Mouse (Mus musculus): Measurements from ENCODE around the gene Cd27. TPM values are rescaled to one million over a fixed set of nuclear protein-coding genes. Genes with fewer than 3 reads are reported as not detected.
A peak's percentile ranks its signal among the peaks of the same experiment; 100 is the strongest.

Cd27 gene
- polyA plus RNA-seq, 1 experiment from 2014 or later, result 1.1 TPM

- 58% methylated on average over 2 of the region's 2 CpGs for WGBS
- H3K27me3 ChIP-seq (ENCODE audit: control insufficient read depth, insufficient read depth, low read depth, low read length), result peaks cover 5% of the 10 kb centered on the region; the same call in 1 of the 2 replicates
These were observed 24.2 kb downstream of the Cd27 start for GRCm38 (mm10) chr6:125212621-125213020.

DNA sequence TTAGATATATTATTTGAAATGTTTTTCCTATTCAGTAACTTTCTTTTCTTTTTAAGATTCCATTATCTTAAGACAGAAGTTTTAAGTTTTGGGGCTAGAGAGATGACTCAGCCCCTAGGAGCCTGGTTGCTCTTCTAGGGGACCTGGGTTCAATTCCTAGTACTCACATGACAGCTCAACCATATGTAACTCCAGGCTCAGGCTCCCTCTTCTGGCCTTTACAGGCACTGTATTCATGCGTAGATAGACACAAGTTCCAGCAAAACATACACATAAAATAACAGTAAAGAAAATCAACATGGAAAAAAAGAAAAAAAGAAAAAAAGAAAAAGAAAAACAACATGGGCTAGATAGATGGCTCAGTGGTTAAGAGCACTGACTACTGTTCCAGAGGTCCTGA is 26.4 kb downstream of the Cd27 start:
- Histone ChIP-seq H3K9me3 (replicated peaks; ENCODE audit: control insufficient read depth, low read length, poor library complexity, severe bottlenecking) (no peaks in the 10 kb centered on the region), H3K9ac (ENCODE audit: low read depth, low read length) (no peak overlapping the region), H3K27ac (ENCODE audit: low read length) (no peak overlapping the region), H3K4me2 (ENCODE audit: low read length) (no peak overlapping the region), H3K36me3 (ENCODE audit: control insufficient read depth, insufficient read depth, low read length) (no peaks in the 10 kb centered on the region), H3K4me3 (ENCODE audit: low read depth, low read length) (no peak overlapping the region), H3K4me1 (ENCODE audit: control insufficient read depth, insufficient read depth, low read length) (no peaks in the 10 kb centered on the region), H3K27me3 (ENCODE audit: control insufficient read depth, insufficient read depth, low read depth, low read length) (peaks cover 5% of the 10 kb centered on the region; the same call in 1 of the 2 replicates)
- 93% methylated on average over 1 of the region's 1 CpGs for WGBS
- no peak for ATAC-seq

More at GRCm38 (mm10) chr6:125212621-125213020, 24.2 kb downstream of the Cd27 start:
- H3K9me3 ChIP-seq (replicated peaks; ENCODE audit: control insufficient read depth, low read length, poor library complexity, severe bottlenecking), result no peaks in the 10 kb centered on the region
- peaks cover 7% of the 10 kb centered on the region for H3K4me1 ChIP-seq (ENCODE audit: control insufficient read depth, insufficient read depth, low read length)
- no peaks in the 10 kb centered on the region for H3K36me3 ChIP-seq (ENCODE audit: control insufficient read depth, insufficient read depth, low read length)
- ATAC-seq, result no peak
- H3K4me3 ChIP-seq (ENCODE audit: low read depth, low read length), result no peak overlapping the region
- H3K9ac ChIP-seq (ENCODE audit: low read depth, low read length), result no peak overlapping the region
- H3K4me2 ChIP-seq (ENCODE audit: low read length), result no peak overlapping the region
- H3K27ac ChIP-seq (ENCODE audit: low read length), result no peak overlapping the region

DNA sequence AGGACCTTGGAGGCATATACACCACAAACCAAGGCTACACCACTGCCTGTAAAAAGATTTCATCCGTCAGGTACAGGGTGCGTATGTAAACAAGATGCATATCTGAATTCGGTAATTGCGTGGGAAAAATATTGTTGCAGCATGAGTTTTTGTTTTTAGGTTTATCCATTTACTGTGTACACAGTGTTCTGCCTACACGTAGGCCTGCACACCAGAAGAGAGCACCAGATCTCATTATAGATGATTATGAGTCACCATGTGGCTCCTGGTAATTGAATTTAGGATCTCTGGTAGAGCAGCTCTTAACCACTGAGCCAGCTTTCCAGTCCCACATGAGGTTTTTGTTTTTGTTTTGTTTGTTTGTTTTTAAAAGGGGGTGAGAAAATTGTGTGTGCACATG is 39.6 kb downstream of the Cd27 start:
- no peak for ATAC-seq
- no peak overlapping the region for H3K27ac ChIP-seq (ENCODE audit: low read length)
- H3K4me2 ChIP-seq (ENCODE audit: low read length), result no peak overlapping the region
- peaks cover 4% of the 10 kb centered on the region; the same call in 1 of the 2 replicates for H3K36me3 ChIP-seq (ENCODE audit: control insufficient read depth, insufficient read depth, low read length)
- no peaks in the 10 kb centered on the region for H3K27me3 ChIP-seq (ENCODE audit: control insufficient read depth, insufficient read depth, low read depth, low read length)
- WGBS, result 82% methylated on average over 5 of the region's 5 CpGs
- H3K9me3 ChIP-seq (replicated peaks; ENCODE audit: control insufficient read depth, low read length, poor library complexity, severe bottlenecking), result no peaks in the 10 kb centered on the region
- no peak overlapping the region for H3K9ac ChIP-seq (ENCODE audit: low read depth, low read length)
- peaks cover 9% of the 10 kb centered on the region for H3K4me1 ChIP-seq (ENCODE audit: control insufficient read depth, insufficient read depth, low read length)
- H3K4me3 ChIP-seq (ENCODE audit: low read depth, low read length), result no peak overlapping the region

DNA sequence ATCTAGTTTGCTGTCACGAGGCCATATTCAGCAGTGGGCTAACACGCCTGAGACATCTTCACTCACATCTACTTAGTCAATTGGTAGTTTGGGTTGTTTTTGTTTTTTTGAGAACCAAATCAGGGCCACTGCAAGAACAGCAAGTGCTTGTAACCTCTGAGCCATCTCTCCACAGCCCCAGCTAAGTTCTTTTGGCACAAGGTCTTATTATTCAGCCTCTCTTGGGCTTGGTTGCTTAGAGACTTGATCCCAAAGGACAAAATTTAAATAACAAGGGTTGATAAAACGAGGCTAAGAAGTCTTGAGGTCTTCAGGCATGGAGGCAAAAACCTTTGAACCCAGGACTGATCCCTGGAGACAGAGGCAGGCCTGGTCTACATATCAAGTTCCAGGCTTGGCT is 40.5 kb downstream of the Cd27 start:
- H3K4me3 ChIP-seq (ENCODE audit: low read depth, low read length), result no peak overlapping the region
- H3K4me2 ChIP-seq (ENCODE audit: low read length), result no peak overlapping the region
- 25% methylated on average over 3 of the region's 3 CpGs for whole genome bisulfite sequencing

GRCm38 (mm10) chr6:125195541-125196075 is 41.2 kb downstream of the Cd27 start:
- H3K4me2 ChIP-seq (ENCODE audit: low read length), result no peak overlapping the region
- no peak overlapping the region for H3K9ac ChIP-seq (ENCODE audit: low read depth, low read length)
- H3K36me3 ChIP-seq (ENCODE audit: control insufficient read depth, insufficient read depth, low read length), result peaks cover 4% of the 10 kb centered on the region; the same call in 1 of the 2 replicates
- H3K27me3 ChIP-seq (ENCODE audit: control insufficient read depth, insufficient read depth, low read depth, low read length), result no peaks in the 10 kb centered on the region
- WGBS, result 17% methylated on average over 1 of the region's 1 CpGs
- no peak overlapping the region for H3K27ac ChIP-seq (ENCODE audit: low read length)
- peaks cover 11% of the 10 kb centered on the region for H3K4me1 ChIP-seq (ENCODE audit: control insufficient read depth, insufficient read depth, low read length)
- H3K9me3 ChIP-seq (replicated peaks; ENCODE audit: control insufficient read depth, low read length, poor library complexity, severe bottlenecking), result no peaks in the 10 kb centered on the region
- no peak for ATAC-seq
- H3K4me3 ChIP-seq (ENCODE audit: low read depth, low read length), result no peak overlapping the region

More for the DNA sequence above, 40.5 kb downstream of the Cd27 start:
- no peak for ATAC-seq
- H3K27me3 ChIP-seq (ENCODE audit: control insufficient read depth, insufficient read depth, low read depth, low read length), result no peaks in the 10 kb centered on the region
- peaks cover 4% of the 10 kb centered on the region; the same call in 1 of the 2 replicates for H3K36me3 ChIP-seq (ENCODE audit: control insufficient read depth, insufficient read depth, low read length)
- peaks cover 9% of the 10 kb centered on the region for H3K4me1 ChIP-seq (ENCODE audit: control insufficient read depth, insufficient read depth, low read length)
- H3K9ac ChIP-seq (ENCODE audit: low read depth, low read length), result no peak overlapping the region
- no peaks in the 10 kb centered on the region for H3K9me3 ChIP-seq (replicated peaks; ENCODE audit: control insufficient read depth, low read length, poor library complexity, severe bottlenecking)
- H3K27ac ChIP-seq (ENCODE audit: low read length), result no peak overlapping the region

DNA sequence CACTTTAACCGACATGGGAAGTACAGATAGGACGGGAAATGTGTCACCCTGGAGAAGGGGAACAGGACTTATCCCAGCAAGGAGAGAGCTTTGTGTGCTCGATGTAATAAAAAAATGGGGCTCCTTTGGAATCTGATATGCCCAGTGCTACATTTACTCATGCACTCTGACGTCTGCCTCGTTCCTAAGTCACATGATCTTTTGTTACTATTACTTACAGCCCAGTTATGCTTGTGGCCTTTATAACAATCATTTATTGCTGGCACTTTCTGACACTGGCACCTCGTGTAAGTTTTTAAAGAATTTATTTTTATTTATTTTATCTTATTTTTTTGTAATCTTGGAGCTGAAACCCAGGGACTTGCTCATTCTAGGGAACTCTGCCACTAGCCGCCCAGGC is 43.4 kb downstream of the Cd27 start:
- Histone ChIP-seq H3K36me3 (ENCODE audit: control insufficient read depth, insufficient read depth, low read length) (peaks cover 8% of the 10 kb centered on the region; the same call in 1 of the 2 replicates), H3K9ac (ENCODE audit: low read depth, low read length) (no peak overlapping the region), H3K4me3 (ENCODE audit: low read depth, low read length) (no peak overlapping the region), H3K27ac (ENCODE audit: low read length) (no peak overlapping the region), H3K4me1 (ENCODE audit: control insufficient read depth, insufficient read depth, low read length) (peaks cover 14% of the 10 kb centered on the region), H3K27me3 (ENCODE audit: control insufficient read depth, insufficient read depth, low read depth, low read length) (no peaks in the 10 kb centered on the region), H3K4me2 (ENCODE audit: low read length) (no peak overlapping the region), H3K9me3 (replicated peaks; ENCODE audit: control insufficient read depth, low read length, poor library complexity, severe bottlenecking) (no peaks in the 10 kb centered on the region)
- WGBS, result 82% methylated on average over 7 of the region's 7 CpGs
- ATAC-seq, result no peak

DNA sequence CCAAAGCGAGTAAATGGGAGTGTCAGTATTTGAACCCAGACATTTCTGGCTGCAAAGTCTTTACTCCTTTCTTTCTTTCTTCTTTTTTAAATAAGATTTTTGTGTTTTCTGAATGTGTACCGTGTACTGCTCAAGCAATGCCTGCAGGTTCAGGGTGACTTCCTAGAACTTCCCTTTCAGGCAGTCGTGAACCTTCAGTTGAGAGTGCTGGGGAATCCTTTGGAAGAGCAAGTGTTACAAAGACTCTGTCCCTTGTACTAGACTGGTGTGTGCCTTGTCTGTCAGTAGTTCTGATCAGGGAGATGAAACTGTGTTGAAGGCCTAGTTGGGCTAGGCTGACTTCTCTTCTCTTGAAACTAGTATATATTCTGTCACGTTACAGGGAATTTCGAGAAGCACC is 44.0 kb downstream of the Cd27 start:
- Histone ChIP-seq H3K9me3 (replicated peaks; ENCODE audit: control insufficient read depth, low read length, poor library complexity, severe bottlenecking) (no peaks in the 10 kb centered on the region), H3K4me1 (ENCODE audit: control insufficient read depth, insufficient read depth, low read length) (peaks cover 14% of the 10 kb centered on the region), H3K4me2 (ENCODE audit: low read length) (peak overlapping the region; percentile 93), H3K27me3 (ENCODE audit: control insufficient read depth, insufficient read depth, low read depth, low read length) (no peaks in the 10 kb centered on the region), H3K4me3 (ENCODE audit: low read depth, low read length) (peak overlapping the region; percentile 77), H3K36me3 (ENCODE audit: control insufficient read depth, insufficient read depth, low read length) (peaks cover 6% of the 10 kb centered on the region; the same call in 1 of the 2 replicates), H3K27ac (ENCODE audit: low read length) (peak overlapping the region; percentile 100), H3K9ac (ENCODE audit: low read depth, low read length) (peak overlapping the region; percentile 82)
- no peak for ATAC-seq
- 44% methylated on average over 5 of the region's 5 CpGs for WGBS

- WGBS, result under 1% methylated on average over 34 of the region's 34 CpGs
- H3K4me1 ChIP-seq (ENCODE audit: control insufficient read depth, insufficient read depth, low read length), result peaks cover 14% of the 10 kb centered on the region
- peaks cover 6% of the 10 kb centered on the region; the same call in 1 of the 2 replicates for H3K36me3 ChIP-seq (ENCODE audit: control insufficient read depth, insufficient read depth, low read length)
- no peaks in the 10 kb centered on the region for H3K9me3 ChIP-seq (replicated peaks; ENCODE audit: control insufficient read depth, low read length, poor library complexity, severe bottlenecking)
- H3K9ac ChIP-seq (ENCODE audit: low read depth, low read length), result peak overlapping the region; percentile 82
- H3K27me3 ChIP-seq (ENCODE audit: control insufficient read depth, insufficient read depth, low read depth, low read length), result no peaks in the 10 kb centered on the region
- peak; percentile 96 for ATAC-seq
- peak overlapping the region; percentile 93 for H3K4me2 ChIP-seq (ENCODE audit: low read length)
- H3K27ac ChIP-seq (ENCODE audit: low read length), result peak overlapping the region; percentile 100
- H3K4me3 ChIP-seq (ENCODE audit: low read depth, low read length), result peak overlapping the region; percentile 77
These were observed 44.6 kb downstream of the Cd27 start for GRCm38 (mm10) chr6:125192016-125192714.

DNA sequence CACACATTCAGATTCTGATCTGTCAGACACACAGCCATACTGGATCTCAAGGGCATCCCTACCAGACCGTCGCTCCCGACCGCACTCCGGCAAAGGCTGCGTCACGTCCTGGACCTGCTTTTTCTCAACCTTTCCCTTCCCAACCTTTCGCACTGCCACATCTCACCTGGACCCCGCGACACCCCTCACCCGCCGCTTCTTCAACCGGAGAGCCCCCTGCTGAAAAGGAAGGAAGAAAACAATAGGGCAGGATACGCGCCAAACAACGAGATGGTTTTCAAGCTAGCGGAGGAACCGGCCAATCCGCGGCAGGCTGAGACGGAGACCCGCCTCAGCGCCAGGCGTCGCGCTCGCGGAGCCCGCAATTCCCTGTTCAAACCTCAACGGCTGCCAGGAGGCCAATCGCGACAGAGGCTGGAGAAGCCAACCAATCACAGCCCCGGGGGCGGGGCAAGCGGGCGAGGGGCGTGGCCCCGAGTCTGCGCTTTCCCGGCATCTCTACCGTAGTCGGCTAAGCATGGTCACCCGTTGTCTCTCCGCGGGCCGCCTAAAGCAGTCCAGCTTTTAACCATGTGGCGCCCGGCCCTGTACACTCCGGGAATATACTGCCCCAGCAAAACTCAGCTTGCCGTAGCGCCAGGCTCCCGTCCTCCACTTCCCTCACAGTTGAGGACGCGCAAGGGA is 45.3 kb downstream of the Cd27 start, which contains the start of the genes Ncapd2 and Mrpl51:
Ncapd2 (minus strand) TSS at position 370 of the 684 bp plus-strand sequence.
Mrpl51 (plus strand) TSS at position 470 of the 684 bp plus-strand sequence.
- Histone ChIP-seq H3K4me1 (ENCODE audit: control insufficient read depth, insufficient read depth, low read length) (peaks cover 14% of the 10 kb centered on the region), H3K27ac (ENCODE audit: low read length) (peak within 1 kb of the TSS; percentile 100), H3K27me3 (ENCODE audit: control insufficient read depth, insufficient read depth, low read depth, low read length) (no peaks in the 10 kb centered on the region), H3K9ac (ENCODE audit: low read depth, low read length) (peak within 1 kb of the TSS; percentile 82), H3K36me3 (ENCODE audit: control insufficient read depth, insufficient read depth, low read length) (peaks cover 8% of the 10 kb centered on the region; the same call in 1 of the 2 replicates), H3K4me2 (ENCODE audit: low read length) (peak within 1 kb of the TSS; percentile 93), H3K4me3 (ENCODE audit: low read depth, low read length) (peak within 1 kb of the TSS; percentile 77), H3K9me3 (replicated peaks; ENCODE audit: control insufficient read depth, low read length, poor library complexity, severe bottlenecking) (no peaks in the 10 kb centered on the region)
- peak; percentile 98 for ATAC-seq
- WGBS, result under 1% methylated on average over 54 of the region's 54 CpGs

Data from midbrain, embryonic 16.5 days (tissue).